Mouse (Mus musculus): ENCODE data around the gene Tmem63c. TPM values are rescaled to one million over a fixed set of nuclear protein-coding genes. Genes with fewer than 3 reads are reported as not detected.

Tmem63c gene
- polyA plus RNA-seq, 1 experiment from 2014 or later = not detected

GRCm38 (mm10) chr12:87027391-87027790, 6.3 kb downstream of the Tmem63c start:
- no peaks in the 10 kb centered on the region for H3K36me3 ChIP-seq
- peaks cover 48% of the 10 kb centered on the region for H3K27me3 ChIP-seq
- H3K9me3 ChIP-seq = no peaks in the 10 kb centered on the region
- H3K4me3 ChIP-seq (replicated peaks) = no peak overlapping the region
- no peak overlapping the region for H3K9ac ChIP-seq (replicated peaks)
- no peak overlapping the region for H3K4me2 ChIP-seq
- no peak overlapping the region for H3K27ac ChIP-seq
- ATAC-seq (ENCODE audit: insufficient number of reproducible peaks, insufficient read depth, low FRiP score, low TSS enrichment, low read depth) = no peak
- 0 out of 2 replicates have a peak, but pooled peaks cover 8% of the 10 kb centered on the region for H3K4me1 ChIP-seq (replicated peaks)
- 51% methylated on average over 5 of the region's 5 CpGs for WGBS

GRCm38 (mm10) chr12:87028068-87028467, 6.9 kb downstream of the Tmem63c start:
- Histone ChIP-seq H3K4me2 (no peak overlapping the region), H3K27me3 (peaks cover 48% of the 10 kb centered on the region), H3K4me3 (replicated peaks) (no peak overlapping the region), H3K27ac (no peak overlapping the region), H3K9me3 (no peaks in the 10 kb centered on the region), H3K9ac (replicated peaks) (no peak overlapping the region), H3K36me3 (no peaks in the 10 kb centered on the region), H3K4me1 (replicated peaks) (0 out of 2 replicates have a peak, but pooled peaks cover 8% of the 10 kb centered on the region)
- no peak for ATAC-seq (ENCODE audit: insufficient number of reproducible peaks, insufficient read depth, low FRiP score, low TSS enrichment, low read depth)
- whole genome bisulfite sequencing = 71% methylated on average over 2 of the region's 2 CpGs

- Histone ChIP-seq H3K4me3 (replicated peaks) (no peak overlapping the region), H3K9me3 (no peaks in the 10 kb centered on the region), H3K27me3 (peaks cover 45% of the 10 kb centered on the region), H3K36me3 (no peaks in the 10 kb centered on the region), H3K4me2 (no peak overlapping the region), H3K27ac (no peak overlapping the region), H3K9ac (replicated peaks) (no peak overlapping the region), H3K4me1 (replicated peaks) (0 out of 2 replicates have a peak, but pooled peaks cover 8% of the 10 kb centered on the region)
- 71% methylated on average over 5 of the region's 5 CpGs for WGBS
- no peak for ATAC-seq (ENCODE audit: insufficient number of reproducible peaks, insufficient read depth, low FRiP score, low TSS enrichment, low read depth)
Observed at GRCm38 (mm10) chr12:87029251-87029976, 8.3 kb downstream of the Tmem63c start.

GRCm38 (mm10) chr12:87031163-87031763, 10.1 kb downstream of the Tmem63c start:
- H3K27me3 ChIP-seq = peaks cover 30% of the 10 kb centered on the region
- no peak for ATAC-seq (ENCODE audit: insufficient number of reproducible peaks, insufficient read depth, low FRiP score, low TSS enrichment, low read depth)
- no peak overlapping the region for H3K9ac ChIP-seq (replicated peaks)
- no peak overlapping the region for H3K4me3 ChIP-seq (replicated peaks)
- H3K4me1 ChIP-seq (replicated peaks) = 0 out of 2 replicates have a peak, but pooled peaks cover 6% of the 10 kb centered on the region
- no peak overlapping the region for H3K4me2 ChIP-seq
- H3K36me3 ChIP-seq = no peaks in the 10 kb centered on the region
- H3K27ac ChIP-seq = no peak overlapping the region
- 72% methylated on average over 5 of the region's 5 CpGs for WGBS
- H3K9me3 ChIP-seq = no peaks in the 10 kb centered on the region

- no peak overlapping the region for H3K4me3 ChIP-seq (replicated peaks)
- H3K27me3 ChIP-seq = no peaks in the 10 kb centered on the region
- H3K9me3 ChIP-seq = no peaks in the 10 kb centered on the region
- ATAC-seq (ENCODE audit: insufficient number of reproducible peaks, insufficient read depth, low FRiP score, low TSS enrichment, low read depth) = no peak
- no peak overlapping the region for H3K27ac ChIP-seq
- no peaks in the 10 kb centered on the region for H3K36me3 ChIP-seq
- no peak overlapping the region for H3K9ac ChIP-seq (replicated peaks)
- WGBS = 92% methylated on average over 7 of the region's 7 CpGs
- no peaks in the 10 kb centered on the region for H3K4me1 ChIP-seq (replicated peaks)
- no peak overlapping the region for H3K4me2 ChIP-seq
Observed at GRCm38 (mm10) chr12:87036631-87037030, 15.5 kb downstream of the Tmem63c start.

GRCm38 (mm10) chr12:87040166-87040565, 19.0 kb downstream of the Tmem63c start:
- H3K36me3 ChIP-seq = no peaks in the 10 kb centered on the region
- no peak overlapping the region for H3K9ac ChIP-seq (replicated peaks)
- 71% methylated on average over 4 of the region's 4 CpGs for WGBS
- no peaks in the 10 kb centered on the region for H3K9me3 ChIP-seq
- no peak overlapping the region for H3K27ac ChIP-seq
- no peak for ATAC-seq (ENCODE audit: insufficient number of reproducible peaks, insufficient read depth, low FRiP score, low TSS enrichment, low read depth)
- H3K4me3 ChIP-seq (replicated peaks) = no peak overlapping the region
- H3K27me3 ChIP-seq = no peaks in the 10 kb centered on the region
- no peak overlapping the region for H3K4me2 ChIP-seq
- no peaks in the 10 kb centered on the region for H3K4me1 ChIP-seq (replicated peaks)

- no peak overlapping the region for H3K4me2 ChIP-seq
- no peak overlapping the region for H3K9ac ChIP-seq (replicated peaks)
- WGBS = 89% methylated on average over 7 of the region's 7 CpGs
- ATAC-seq (ENCODE audit: insufficient number of reproducible peaks, insufficient read depth, low FRiP score, low TSS enrichment, low read depth) = no peak
- H3K36me3 ChIP-seq = no peaks in the 10 kb centered on the region
- no peaks in the 10 kb centered on the region for H3K4me1 ChIP-seq (replicated peaks)
- no peak overlapping the region for H3K27ac ChIP-seq
- no peaks in the 10 kb centered on the region for H3K9me3 ChIP-seq
- H3K27me3 ChIP-seq = no peaks in the 10 kb centered on the region
- no peak overlapping the region for H3K4me3 ChIP-seq (replicated peaks)
Observed at GRCm38 (mm10) chr12:87040857-87041256, 19.7 kb downstream of the Tmem63c start.

- Histone ChIP-seq H3K4me2 (no peak overlapping the region), H3K4me1 (replicated peaks) (no peaks in the 10 kb centered on the region), H3K9me3 (no peaks in the 10 kb centered on the region), H3K27me3 (no peaks in the 10 kb centered on the region), H3K27ac (no peak overlapping the region), H3K4me3 (replicated peaks) (no peak overlapping the region), H3K36me3 (no peaks in the 10 kb centered on the region), H3K9ac (replicated peaks) (no peak overlapping the region)
- no peak for ATAC-seq (ENCODE audit: insufficient number of reproducible peaks, insufficient read depth, low FRiP score, low TSS enrichment, low read depth)
- 77% methylated on average over 2 of the region's 2 CpGs for WGBS
Observed at GRCm38 (mm10) chr12:87042456-87042855, 21.3 kb downstream of the Tmem63c start.

GRCm38 (mm10) chr12:87043221-87043620, 22.1 kb downstream of the Tmem63c start:
- Histone ChIP-seq H3K27me3 (no peaks in the 10 kb centered on the region), H3K27ac (no peak overlapping the region), H3K9me3 (no peaks in the 10 kb centered on the region), H3K4me3 (replicated peaks) (no peak overlapping the region), H3K9ac (replicated peaks) (no peak overlapping the region), H3K36me3 (no peaks in the 10 kb centered on the region), H3K4me1 (replicated peaks) (no peaks in the 10 kb centered on the region), H3K4me2 (no peak overlapping the region)
- ATAC-seq (ENCODE audit: insufficient number of reproducible peaks, insufficient read depth, low FRiP score, low TSS enrichment, low read depth) = no peak
- WGBS = 75% methylated on average over 7 of the region's 7 CpGs

- no peak overlapping the region for H3K4me2 ChIP-seq
- no peaks in the 10 kb centered on the region for H3K4me1 ChIP-seq (replicated peaks)
- no peak overlapping the region for H3K9ac ChIP-seq (replicated peaks)
- no peaks in the 10 kb centered on the region for H3K27me3 ChIP-seq
- no peak overlapping the region for H3K4me3 ChIP-seq (replicated peaks)
- peak; percentile 63 for ATAC-seq (ENCODE audit: insufficient number of reproducible peaks, insufficient read depth, low FRiP score, low TSS enrichment, low read depth)
- H3K9me3 ChIP-seq = no peaks in the 10 kb centered on the region
- no peak overlapping the region for H3K27ac ChIP-seq
- no peaks in the 10 kb centered on the region for H3K36me3 ChIP-seq
- WGBS = 24% methylated on average over 5 of the region's 5 CpGs
Observed at GRCm38 (mm10) chr12:87044711-87045110, 23.6 kb downstream of the Tmem63c start.

- Histone ChIP-seq H3K4me1 (replicated peaks) (no peaks in the 10 kb centered on the region), H3K9ac (replicated peaks) (no peak overlapping the region), H3K27me3 (peaks cover 6% of the 10 kb centered on the region; the same call in 1 of the 2 replicates), H3K27ac (no peak overlapping the region), H3K9me3 (no peaks in the 10 kb centered on the region), H3K4me2 (no peak overlapping the region), H3K4me3 (replicated peaks) (no peak overlapping the region), H3K36me3 (no peaks in the 10 kb centered on the region)
- 62% methylated on average over 3 of the region's 3 CpGs for WGBS
- ATAC-seq (ENCODE audit: insufficient number of reproducible peaks, insufficient read depth, low FRiP score, low TSS enrichment, low read depth) = no peak
Observed at GRCm38 (mm10) chr12:87047536-87047935, 26.4 kb downstream of the Tmem63c start.

All from limb, embryonic 12.5 days (tissue).